Mouse (Mus musculus) embryonic facial prominence, embryonic 13.5 days (tissue): ENCODE results near the gene Kat6b. TPM values are rescaled to one million over a fixed set of nuclear protein-coding genes. Genes with fewer than 3 reads are reported as not detected.
A peak's percentile ranks its signal among the peaks of the same experiment; 100 is the strongest.

Experiments
- ATAC-seq: fragments of 200-750 bp; cut with Nextera tagmentation; 2 replicates; pipeline ENCODE4 v1.8.0; 2017; ENCODE audit warnings: low read depth; ENCODE audit not compliant: insufficient number of reproducible peaks, insufficient read depth, low FRiP score, low TSS enrichment
- H3K27ac ChIP-seq: fragments of 300-500 bp; sonication (generic); 2 replicates; pipeline ENCODE4 v1.5.1; 2015; ENCODE audit warnings: moderate library complexity, mild to moderate bottlenecking, inconsistent platforms
- H3K27me3 ChIP-seq: fragments of 300-500 bp; sonication (generic); 2 replicates; pipeline ENCODE4 v1.6.1; 2015; ENCODE audit warnings: mild to moderate bottlenecking, inconsistent platforms
- H3K36me3 ChIP-seq: fragments of 300-500 bp; sonication (generic); 2 replicates; pipeline ENCODE4 v1.6.1; 2015; ENCODE audit warnings: mild to moderate bottlenecking, inconsistent platforms
- H3K4me1 ChIP-seq: fragments of 300-500 bp; sonication (generic); 2 replicates; pipeline ENCODE4 v1.6.1; 2015; ENCODE audit warnings: inconsistent platforms
- H3K4me2 ChIP-seq: fragments of 300-500 bp; sonication (generic); 2 replicates; pipeline ENCODE4 v1.6.1; 2015; ENCODE audit warnings: moderate library complexity, mild to moderate bottlenecking, inconsistent platforms
- H3K4me3 ChIP-seq: fragments of 300-500 bp; sonication (generic); 2 replicates; pipeline ENCODE4 v1.5.1; 2015; ENCODE audit warnings: mild to moderate bottlenecking, inconsistent platforms
- H3K9ac ChIP-seq: fragments of 300-500 bp; sonication (generic); 2 replicates; pipeline ENCODE4 v1.6.1; 2015; ENCODE audit warnings: mild to moderate bottlenecking, inconsistent platforms
- H3K9me3 ChIP-seq: fragments of 300-500 bp; sonication (generic); 2 replicates; pipeline ENCODE4 v1.6.1; 2016; ENCODE audit warnings: inconsistent platforms
- WGBS: fragments of 180-500 bp; shearing (Covaris S2); methylation state at CpG from one replicate; pipeline ENCODE4 v1.1.7; 2015; ENCODE audit warnings: mixed read lengths; 5-methylcytosine and 5-hydroxymethylcytosine counted together
- polyA plus RNA-seq: library from polyadenylated mRNA; unstranded; fragments of >200 nt; fragmentation: Nextera tagmentation; extraction: Ambion mirVana; gene quantifications from 2 replicates; pipeline ENCODE4 v1.2.1, GENCODE M21; 2015

Kat6b gene
- polyA plus RNA-seq, 1 experiment from 2014 or later = 28.2 TPM

GRCm38 (mm10) chr14:21678509-21679285 lies 197.5 kb downstream of the Kat6b start:
- Histone ChIP-seq H3K9ac (no peak overlapping the region), H3K4me2 (no peak overlapping the region), H3K4me3 (no peak overlapping the region), H3K4me1 (peaks cover 77% of the 10 kb centered on the region), H3K27me3 (no peaks in the 10 kb centered on the region), H3K27ac (peak overlapping the region; percentile 94), H3K9me3 (no peaks in the 10 kb centered on the region), H3K36me3 (no peaks in the 10 kb centered on the region)
- no peak for ATAC-seq
- 38% methylated on average over 7 of the region's 7 CpGs for WGBS

DNA sequence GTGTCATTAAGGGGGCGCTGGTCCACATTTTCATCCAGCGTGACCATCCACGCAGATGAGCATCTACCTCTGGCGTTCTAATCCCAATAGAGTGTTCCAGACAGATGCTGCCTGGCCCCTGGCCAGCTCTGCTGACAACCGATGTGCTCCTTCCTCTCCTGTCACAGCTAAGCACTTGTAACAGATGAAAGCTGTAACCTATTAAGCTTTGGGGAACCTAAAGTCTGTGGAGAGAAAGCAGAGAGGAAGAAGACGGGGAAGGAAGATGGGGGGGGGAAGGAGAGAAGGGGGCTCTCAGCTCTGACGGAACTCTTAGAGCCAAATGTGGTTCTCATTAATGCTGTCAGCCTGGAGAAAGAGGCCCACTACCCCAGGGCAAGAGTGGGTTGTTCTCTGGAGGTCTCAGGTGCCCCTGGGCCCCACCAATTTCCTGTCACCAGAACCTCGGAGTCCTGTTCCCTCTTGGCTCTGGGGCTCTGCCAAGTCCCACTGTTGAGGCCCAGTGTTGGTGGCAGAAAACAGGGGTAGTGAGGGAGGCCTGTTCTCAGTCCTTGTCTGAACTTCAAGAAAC lies 198.5 kb downstream of the Kat6b start:
- H3K27me3 ChIP-seq = no peaks in the 10 kb centered on the region
- 0 out of 2 replicates have a peak overlapping the region, but pooled peaks have one; percentile 20 for H3K4me2 ChIP-seq
- H3K4me1 ChIP-seq = peaks cover 74% of the 10 kb centered on the region
- 4% methylated on average over 8 of the region's 8 CpGs for WGBS
- peak overlapping the region; percentile 94 for H3K27ac ChIP-seq
- H3K4me3 ChIP-seq = no peak overlapping the region
- no peaks in the 10 kb centered on the region for H3K9me3 ChIP-seq
- H3K9ac ChIP-seq = 0 out of 2 replicates have a peak overlapping the region, but pooled peaks have one; percentile 6
- H3K36me3 ChIP-seq = no peaks in the 10 kb centered on the region
- ATAC-seq = peak; percentile 71

DNA sequence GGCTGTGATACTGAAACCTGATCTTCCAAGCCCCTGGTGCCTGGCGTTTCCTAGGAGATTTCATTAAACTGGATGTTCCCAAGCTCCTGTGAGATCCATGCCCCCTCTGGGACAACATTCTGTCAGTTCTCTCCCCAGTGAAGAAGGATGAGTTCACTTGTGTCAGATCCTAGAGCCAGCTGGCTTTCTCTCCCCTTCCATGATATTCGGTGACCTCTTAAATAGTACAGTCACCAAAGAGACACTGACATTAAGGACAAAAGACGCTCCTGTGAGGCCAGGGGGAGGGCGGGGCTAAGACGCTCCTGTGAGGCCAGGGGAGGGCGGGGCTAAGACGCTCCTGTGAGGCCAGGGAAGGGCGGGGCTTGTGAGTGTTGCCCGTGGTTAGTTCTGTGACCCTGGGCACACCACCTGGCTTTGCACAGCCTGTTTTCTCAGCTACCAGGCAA lies 201.5 kb downstream of the Kat6b start:
- Histone ChIP-seq H3K4me1 (peaks cover 78% of the 10 kb centered on the region), H3K9ac (0 out of 2 replicates have a peak overlapping the region, but pooled peaks have one; percentile 27), H3K4me3 (peak overlapping the region; percentile 14; the same call in 1 of the 2 replicates), H3K9me3 (no peaks in the 10 kb centered on the region), H3K27ac (peak overlapping the region; percentile 72), H3K36me3 (no peaks in the 10 kb centered on the region), H3K27me3 (no peaks in the 10 kb centered on the region), H3K4me2 (peak overlapping the region; percentile 52)
- WGBS = 2% methylated on average over 9 of the region's 9 CpGs
- no peak for ATAC-seq

DNA sequence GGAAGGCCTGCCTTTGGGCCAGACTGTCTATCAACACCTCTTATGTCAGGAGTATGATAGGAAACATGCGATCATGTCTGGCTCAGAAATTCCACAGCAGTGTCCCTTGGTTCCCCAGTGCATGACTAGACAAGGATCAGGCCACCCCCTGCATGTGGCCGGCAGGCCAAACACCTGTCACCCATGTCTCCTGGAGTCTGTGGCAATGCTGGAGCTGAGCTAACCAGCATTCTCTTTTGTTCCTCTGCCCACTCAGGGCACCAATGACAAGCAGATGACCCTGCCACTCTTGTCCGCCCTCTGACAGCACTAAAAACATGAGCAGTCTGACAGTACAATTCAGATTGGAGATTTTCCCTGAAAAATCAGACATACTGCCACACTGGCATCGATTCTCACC lies 202.6 kb downstream of the Kat6b start:
- ATAC-seq = no peak
- Histone ChIP-seq H3K4me3 (no peak overlapping the region), H3K27ac (peak overlapping the region; percentile 62; the same call in 1 of the 2 replicates), H3K9me3 (no peaks in the 10 kb centered on the region), H3K27me3 (no peaks in the 10 kb centered on the region), H3K4me2 (no peak overlapping the region), H3K9ac (no peak overlapping the region), H3K4me1 (peaks cover 72% of the 10 kb centered on the region), H3K36me3 (no peaks in the 10 kb centered on the region)
- 78% methylated on average over 4 of the region's 4 CpGs for WGBS

DNA sequence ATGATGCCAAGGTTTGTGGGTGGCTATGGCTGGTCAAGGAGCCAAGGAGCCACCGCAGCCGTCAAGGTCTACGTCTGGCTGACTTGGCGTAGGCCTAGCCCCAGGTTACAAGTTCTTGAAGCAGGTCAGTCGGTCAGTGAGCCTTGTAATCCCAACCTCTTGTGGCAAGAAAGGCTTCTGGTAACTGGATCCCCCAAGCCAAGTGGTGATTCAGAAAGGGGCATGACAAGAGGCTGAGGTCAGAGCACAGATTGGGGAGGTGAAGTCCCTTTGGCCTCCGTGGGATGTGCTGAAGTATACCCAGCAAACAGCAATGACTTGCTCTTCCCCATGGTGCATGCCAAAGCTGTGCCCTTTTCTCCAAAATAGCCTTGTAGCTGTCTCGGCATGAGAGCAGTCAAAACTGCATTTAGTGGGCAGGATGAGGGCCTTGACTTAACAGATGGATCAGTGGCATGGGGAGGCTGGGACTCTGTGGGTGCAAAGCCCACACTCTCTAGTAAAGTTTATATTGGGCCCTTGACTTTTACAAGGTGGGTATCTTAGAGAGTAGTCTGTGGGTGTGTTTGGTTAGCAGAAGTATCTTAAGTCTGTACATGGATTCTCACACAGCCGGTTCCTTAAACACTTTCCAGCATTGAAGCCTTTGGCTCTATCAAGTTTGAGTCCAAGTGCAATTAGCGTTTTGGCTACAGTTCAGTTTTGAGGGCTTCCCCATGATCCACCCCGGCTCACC lies 204.3 kb downstream of the Kat6b start:
- Histone ChIP-seq H3K27ac (peak overlapping the region; percentile 45), H3K4me3 (no peak overlapping the region), H3K27me3 (no peaks in the 10 kb centered on the region), H3K9me3 (no peaks in the 10 kb centered on the region), H3K36me3 (no peaks in the 10 kb centered on the region), H3K4me2 (no peak overlapping the region), H3K9ac (no peak overlapping the region), H3K4me1 (peaks cover 54% of the 10 kb centered on the region)
- ATAC-seq = no peak
- WGBS = 73% methylated on average over 10 of the region's 10 CpGs

GRCm38 (mm10) chr14:21686376-21687279 lies 205.4 kb downstream of the Kat6b start:
- Histone ChIP-seq H3K27me3 (no peaks in the 10 kb centered on the region), H3K27ac (no peak overlapping the region), H3K4me1 (peaks cover 54% of the 10 kb centered on the region), H3K4me2 (peak overlapping the region; percentile 63), H3K36me3 (no peaks in the 10 kb centered on the region), H3K9me3 (no peaks in the 10 kb centered on the region), H3K9ac (peak overlapping the region; percentile 46), H3K4me3 (peak overlapping the region; percentile 30)
- 14% methylated on average over 48 of the region's 49 CpGs for WGBS
- no peak for ATAC-seq

DNA sequence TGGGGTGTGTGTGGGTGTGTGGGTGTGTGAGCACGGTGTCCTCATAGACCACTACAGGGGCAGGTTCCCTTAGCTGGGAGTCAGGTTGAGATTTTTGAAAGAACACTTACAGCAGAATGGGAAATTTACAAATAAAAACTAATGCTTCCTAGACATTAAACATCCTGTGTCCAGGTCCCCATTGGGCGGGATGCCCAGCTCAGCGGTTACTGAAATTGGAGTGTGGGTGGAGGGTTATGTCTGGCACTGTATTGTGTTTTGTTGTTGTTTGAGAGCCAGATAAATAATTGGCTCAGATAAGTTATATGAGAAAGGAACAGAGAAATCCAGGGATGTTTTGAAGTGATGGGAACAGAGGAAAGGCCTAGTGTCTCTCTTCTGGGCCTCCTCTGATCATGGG lies 209.8 kb downstream of the Kat6b start:
- ATAC-seq = no peak
- 70% methylated on average over 3 of the region's 3 CpGs for WGBS
- Histone ChIP-seq H3K9ac (no peak overlapping the region), H3K9me3 (peaks cover 8% of the 10 kb centered on the region; the same call in 1 of the 2 replicates), H3K4me3 (no peak overlapping the region), H3K4me2 (no peak overlapping the region), H3K36me3 (no peaks in the 10 kb centered on the region), H3K4me1 (peaks cover 28% of the 10 kb centered on the region), H3K27me3 (no peaks in the 10 kb centered on the region), H3K27ac (peak overlapping the region; percentile 71; the same call in 1 of the 2 replicates)

- no peaks in the 10 kb centered on the region for H3K27me3 ChIP-seq
- peaks cover 20% of the 10 kb centered on the region; the same call in 1 of the 2 replicates for H3K4me1 ChIP-seq
- H3K36me3 ChIP-seq = no peaks in the 10 kb centered on the region
- no peak overlapping the region for H3K9ac ChIP-seq
- peaks cover 8% of the 10 kb centered on the region; the same call in 1 of the 2 replicates for H3K9me3 ChIP-seq
- 74% methylated on average over 6 of the region's 6 CpGs for WGBS
- no peak for ATAC-seq
- H3K4me3 ChIP-seq = no peak overlapping the region
- H3K4me2 ChIP-seq = no peak overlapping the region
- H3K27ac ChIP-seq = no peak overlapping the region
Measured at GRCm38 (mm10) chr14:21695020-21695419, 213.8 kb downstream of the Kat6b start.

- Histone ChIP-seq H3K4me3 (no peak overlapping the region), H3K36me3 (no peaks in the 10 kb centered on the region), H3K9ac (no peak overlapping the region), H3K4me1 (peaks cover 15% of the 10 kb centered on the region; the same call in 1 of the 2 replicates), H3K4me2 (no peak overlapping the region), H3K27me3 (no peaks in the 10 kb centered on the region), H3K9me3 (peaks cover 8% of the 10 kb centered on the region; the same call in 1 of the 2 replicates), H3K27ac (no peak overlapping the region)
- no peak for ATAC-seq
- 84% methylated on average over 7 of the region's 7 CpGs for WGBS
Measured at GRCm38 (mm10) chr14:21696186-21696830, 215.1 kb downstream of the Kat6b start.

DNA sequence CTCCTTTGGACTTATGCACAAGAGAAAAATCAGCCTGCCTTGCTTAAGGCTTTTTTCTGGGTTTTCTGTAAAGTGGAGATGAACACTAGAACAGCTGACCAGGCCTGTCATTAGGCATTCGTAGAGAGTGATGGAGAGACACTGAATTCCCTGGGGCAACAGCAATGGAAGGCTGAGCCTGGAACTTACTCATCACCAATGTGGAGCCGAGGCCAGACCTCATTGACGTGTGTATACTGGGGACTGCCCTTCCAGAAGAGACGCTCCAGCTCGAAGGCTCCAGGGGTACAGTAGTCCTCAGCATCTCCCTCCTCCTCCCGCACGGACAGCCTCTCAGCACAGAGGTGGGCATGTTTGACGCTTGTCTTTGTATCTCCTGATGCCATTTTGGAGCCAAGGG lies 221.5 kb downstream of the Kat6b start:
- ATAC-seq = no peak

More for the DNA sequence above, 221.5 kb downstream of the Kat6b start:
- Histone ChIP-seq H3K36me3 (no peaks in the 10 kb centered on the region), H3K9ac (no peak overlapping the region), H3K4me2 (no peak overlapping the region), H3K4me3 (no peak overlapping the region), H3K4me1 (peaks cover 21% of the 10 kb centered on the region), H3K9me3 (0 out of 2 replicates have a peak, but pooled peaks cover 4% of the 10 kb centered on the region), H3K27ac (no peak overlapping the region), H3K27me3 (no peaks in the 10 kb centered on the region)
- 87% methylated on average over 8 of the region's 8 CpGs for WGBS
